26 mouse cellular contexts compared by ENCODE assay signal in genomic region chr11:69584937-69585336, GRCm38 (mm10). TPM values are rescaled to one million over a fixed set of nuclear protein-coding genes. Genes with fewer than 3 reads are reported as not detected.
DNase-seq lines count a peak whose midpoint lies in the region; ATAC-seq and TF ChIP-seq lines count a peak whose summit lies in the region.
"Had no signal": no experiment of that assay in that cellular context is flagged by ENCODE, and none has a peak within 500 bp of the region (broad histone marks: within the 10 kb centered on the region; RNA-seq: fewer than 3 reads in every experiment).

No protein-coding gene starts in this region.

- peaks cover 30% of the 10 kb centered on the region for H3K36me3 ChIP-seq in liver, embryonic 11.5 days (ENCODE audit: control insufficient read depth, insufficient read depth, low read length)
- H3K36me3 ChIP-seq in kidney, adult 2 months (ENCODE audit: control insufficient read depth, insufficient read depth, low read length): no peaks in the 10 kb centered on the region
- peaks cover 14% of the 10 kb centered on the region for H3K36me3 ChIP-seq in forebrain, embryonic 16.5 days (ENCODE audit: control insufficient read depth, insufficient read depth)

- no peak for ATAC-seq in liver, embryonic 11.5 days (replicated peaks; ENCODE audit: low FRiP score)
- no peak for ATAC-seq in forebrain, embryonic 16.5 days
- ATAC-seq: CD4-positive, CD25-positive, alpha-beta regulatory T cell, adult 4 months; forebrain, postnatal 0 days; inflammation-experienced regulatory T-cells, adult 6 months; midbrain, embryonic 15.5 days had no signal

- H3K9me3 ChIP-seq in liver, embryonic 11.5 days (ENCODE audit: control insufficient read depth, low read length): no peaks in the 10 kb centered on the region
- no peaks in the 10 kb centered on the region for H3K9me3 ChIP-seq in forebrain, embryonic 16.5 days (ENCODE audit: control insufficient read depth, low read length)
- H3K9me3 ChIP-seq: heart, embryonic 12.5 days; hindbrain, embryonic 12.5 days; limb, embryonic 15.5 days; midbrain, embryonic 15.5 days; neural tube, embryonic 15.5 days had no signal

- no peak for TF ChIP-seq CTCF in kidney, adult 2 months (conservative IDR thresholded peaks at IDR 0.05; ENCODE audit: insufficient read depth, insufficient read length, low read depth, low read length)

- H3K4me1 ChIP-seq in liver, embryonic 11.5 days (replicated peaks; ENCODE audit: control insufficient read depth, insufficient read depth, low read length): peaks cover 57% of the 10 kb centered on the region
- peaks cover 4% of the 10 kb centered on the region; the same call in 1 of the 2 replicates for H3K4me1 ChIP-seq in kidney, adult 2 months (ENCODE audit: control insufficient read depth, insufficient read depth, low read length)
- H3K4me1 ChIP-seq in forebrain, embryonic 16.5 days (replicated peaks; ENCODE audit: control insufficient read depth, insufficient read depth, low read length): peaks cover 9% of the 10 kb centered on the region

- peak overlapping the region; percentile 1; the same call in 1 of the 2 replicates for H3K4me3 ChIP-seq in liver, embryonic 11.5 days (ENCODE audit: low read depth, low read length)
- no peak overlapping the region for H3K4me3 ChIP-seq in kidney, adult 2 months (ENCODE audit: insufficient read depth, low read depth, low read length)
- no peak overlapping the region for H3K4me3 ChIP-seq in forebrain, embryonic 16.5 days (replicated peaks; ENCODE audit: low read length)
- H3K4me3 ChIP-seq: heart, embryonic 12.5 days; hindbrain, embryonic 12.5 days; layer of hippocampus, adult 2 months; limb, embryonic 15.5 days; midbrain, embryonic 15.5 days; neural tube, embryonic 15.5 days had no signal

- no peaks in the 10 kb centered on the region for H3K27me3 ChIP-seq in liver, embryonic 11.5 days (replicated peaks; ENCODE audit: control insufficient read depth, insufficient read depth, low read length)
- H3K27me3 ChIP-seq in kidney, adult 2 months (replicated peaks; ENCODE audit: control insufficient read depth, insufficient read depth, low read length): no peaks in the 10 kb centered on the region
- no peaks in the 10 kb centered on the region for H3K27me3 ChIP-seq in forebrain, embryonic 16.5 days (replicated peaks; ENCODE audit: control insufficient read depth, insufficient read depth, low read length)
- H3K27me3 ChIP-seq: heart, embryonic 12.5 days; hindbrain, embryonic 12.5 days; limb, embryonic 15.5 days; midbrain, embryonic 15.5 days; neural tube, embryonic 15.5 days had no signal

- WGBS in liver, embryonic 11.5 days: 89% methylated on average over 13 of the region's 13 CpGs
- 95% methylated on average over 13 of the region's 13 CpGs for WGBS in kidney, adult 2 months
- 94% methylated on average over 13 of the region's 13 CpGs for WGBS in forebrain, embryonic 16.5 days

- H3K27ac ChIP-seq in liver, embryonic 11.5 days (ENCODE audit: low read depth, low read length): peak overlapping the region; percentile 83
- no peak overlapping the region for H3K27ac ChIP-seq in kidney, adult 2 months (ENCODE audit: insufficient read depth, low read depth, low read length)
- no peak overlapping the region for H3K27ac ChIP-seq in forebrain, embryonic 16.5 days (ENCODE audit: low read length)
- H3K27ac ChIP-seq: hindbrain, embryonic 12.5 days; limb, embryonic 15.5 days; midbrain, embryonic 15.5 days; neural tube, embryonic 15.5 days had no signal

- peak; percentile 31 for DNase-seq in cerebellum, adult 9-10 months
- DNase-seq in cerebellum, postnatal 36 days: no peak
- peak; percentile 70 for DNase-seq in ZHBTc4 (ENCODE audit: low read depth, low spot score)
- no peak for DNase-seq in liver, embryonic 11.5 days (ENCODE audit: low spot score)
- DNase-seq in retina, postnatal 1 day: no peak
- no peak for DNase-seq in kidney, adult 2 months
- no peak for DNase-seq in layer of hippocampus, adult 9-11 months
- DNase-seq: adrenal gland, postnatal 36 days; cerebellum, adult 2 months; forebrain, postnatal 0 days; heart, postnatal 14 days; kidney, adult 8-10 months; kidney, postnatal 14 days; lung, postnatal 10 days; right cerebral cortex, postnatal 4 days; thymus, adult 2 months had no signal

- peak overlapping the region; percentile 47 for H3K9ac ChIP-seq in liver, embryonic 11.5 days (ENCODE audit: low read depth, low read length)
- H3K9ac ChIP-seq in forebrain, embryonic 16.5 days (replicated peaks; ENCODE audit: low read depth, low read length): no peak overlapping the region
- H3K9ac ChIP-seq: forebrain, postnatal 0 days; heart, embryonic 12.5 days; hindbrain, embryonic 12.5 days; limb, embryonic 15.5 days; midbrain, embryonic 15.5 days; neural tube, embryonic 15.5 days had no signal

- no peak for TF ChIP-seq POLR2A in kidney, adult 2 months (IDR thresholded peaks at IDR 0.05; ENCODE audit: low read depth, low read length)

- peak overlapping the region; percentile 62 for H3K4me2 ChIP-seq in liver, embryonic 11.5 days
- H3K4me2 ChIP-seq in forebrain, embryonic 16.5 days (ENCODE audit: low read length): no peak overlapping the region
- H3K4me2 ChIP-seq: heart, embryonic 12.5 days; hindbrain, embryonic 12.5 days; limb, embryonic 15.5 days; midbrain, embryonic 15.5 days; neural tube, embryonic 15.5 days had no signal

RNA-seq across cellular contexts. Expression of gene Trp53, which starts 4.8 kb away (rescaled TPM):
- polyA plus RNA-seq in liver, embryonic 11.5 days (2014; fragmentation: Nextera tagmentation; extraction: Ambion mirVana): 196 and 198 TPM in 2 replicates
- polyA plus RNA-seq in kidney, adult 2 months (2012; rRNA removed): 48.5 and 55.0 TPM in 2 replicates
- 103 and 109 TPM in 2 replicates for polyA plus RNA-seq in forebrain, embryonic 16.5 days (2015; fragmentation: Nextera tagmentation; extraction: Ambion mirVana)

RNA-seq across cellular contexts. Expression of gene Wrap53, which starts 4.9 kb away (rescaled TPM):
- 33.7 and 39.3 TPM in 2 replicates for polyA plus RNA-seq in liver, embryonic 11.5 days (2014; fragmentation: Nextera tagmentation; extraction: Ambion mirVana)
- 19.8 and 20.7 TPM in 2 replicates for polyA plus RNA-seq in kidney, adult 2 months (2012; rRNA removed)
- polyA plus RNA-seq in forebrain, embryonic 16.5 days (2015; fragmentation: Nextera tagmentation; extraction: Ambion mirVana): 27.3 and 28.6 TPM in 2 replicates

RNA-seq across cellular contexts. Expression of gene Atp1b2, which starts 20.8 kb away (rescaled TPM):
- polyA plus RNA-seq in liver, embryonic 11.5 days (2014; fragmentation: Nextera tagmentation; extraction: Ambion mirVana): 76.2 and 79.5 TPM in 2 replicates
- 20.0 and 22.5 TPM in 2 replicates for polyA plus RNA-seq in kidney, adult 2 months (2012; rRNA removed)
- polyA plus RNA-seq in forebrain, embryonic 16.5 days (2015; fragmentation: Nextera tagmentation; extraction: Ambion mirVana): 30.2 and 33.8 TPM in 2 replicates
- polyA plus RNA-seq: CD4-positive, CD25-positive, alpha-beta regulatory T cell, adult 4 months had no signal

RNA-seq across cellular contexts. Expression of gene Efnb3, which starts 24.9 kb away (rescaled TPM):
- polyA plus RNA-seq in liver, embryonic 11.5 days (2014; fragmentation: Nextera tagmentation; extraction: Ambion mirVana): 1.8 and 2.4 TPM in 2 replicates
- polyA plus RNA-seq in kidney, adult 2 months (2012; rRNA removed): 0.81 and 0.84 TPM in 2 replicates
- 95.7 and 123 TPM in 2 replicates for polyA plus RNA-seq in forebrain, embryonic 16.5 days (2015; fragmentation: Nextera tagmentation; extraction: Ambion mirVana)

RNA-seq across cellular contexts. Expression of gene Shbg, which starts 32.8 kb away (rescaled TPM):
- 42.9 and 43.8 TPM in 2 replicates for polyA plus RNA-seq in liver, embryonic 11.5 days (2014; fragmentation: Nextera tagmentation; extraction: Ambion mirVana)
- 0.42 and 0.48 TPM in 2 replicates for polyA plus RNA-seq in kidney, adult 2 months (2012; rRNA removed)
- polyA plus RNA-seq in forebrain, embryonic 16.5 days (2015; fragmentation: Nextera tagmentation; extraction: Ambion mirVana): not detected in 2 replicates
- polyA plus RNA-seq: CD4-positive, CD25-positive, alpha-beta regulatory T cell, adult 4 months; forebrain, postnatal 0 days; gonadal fat pad, adult 2 months; hindbrain, embryonic 12.5 days; limb, embryonic 15.5 days; midbrain, embryonic 15.5 days; neural tube, embryonic 15.5 days; thymus, adult 2 months had no signal

Comparison
In these comparisons a context has a peak if more than half of its experiments do, and no peak if none do; other contexts are left out.
1. DNase-seq: peak in cerebellum, adult 9-10 months (single experiment) and ZHBTc4 (single experiment); none in cerebellum, postnatal 36 days (0 of 2), liver, embryonic 11.5 days (single experiment), retina, postnatal 1 day (single experiment), kidney, adult 2 months (single experiment) and layer of hippocampus, adult 9-11 months (single experiment).